Mouse (Mus musculus) frontal cortex, adult 2 months (tissue): ENCODE measurements around the gene F12. TPM values are rescaled to one million over a fixed set of nuclear protein-coding genes. Genes with fewer than 3 reads are reported as not detected.

ENCODE experiments used
- DNase-seq, 2 experiments: peaks; one replicate each; pipeline ENCODE4 v3.0.0; 2022; ENCODE audit warnings: low spot score in 1 of 2; ENCODE audit errors: extremely low spot score in 1 of 2
- polyA plus RNA-seq: library from polyadenylated mRNA; depleted of rRNA; stranded (reverse); fragments of >200 nt; gene quantifications from 2 replicates; pipeline ENCODE4 v1.2.3, GENCODE M21; 2012; rRNA removed

Gene F12
- polyA plus RNA-seq, 1 experiment, result 0.82 TPM

DNA sequence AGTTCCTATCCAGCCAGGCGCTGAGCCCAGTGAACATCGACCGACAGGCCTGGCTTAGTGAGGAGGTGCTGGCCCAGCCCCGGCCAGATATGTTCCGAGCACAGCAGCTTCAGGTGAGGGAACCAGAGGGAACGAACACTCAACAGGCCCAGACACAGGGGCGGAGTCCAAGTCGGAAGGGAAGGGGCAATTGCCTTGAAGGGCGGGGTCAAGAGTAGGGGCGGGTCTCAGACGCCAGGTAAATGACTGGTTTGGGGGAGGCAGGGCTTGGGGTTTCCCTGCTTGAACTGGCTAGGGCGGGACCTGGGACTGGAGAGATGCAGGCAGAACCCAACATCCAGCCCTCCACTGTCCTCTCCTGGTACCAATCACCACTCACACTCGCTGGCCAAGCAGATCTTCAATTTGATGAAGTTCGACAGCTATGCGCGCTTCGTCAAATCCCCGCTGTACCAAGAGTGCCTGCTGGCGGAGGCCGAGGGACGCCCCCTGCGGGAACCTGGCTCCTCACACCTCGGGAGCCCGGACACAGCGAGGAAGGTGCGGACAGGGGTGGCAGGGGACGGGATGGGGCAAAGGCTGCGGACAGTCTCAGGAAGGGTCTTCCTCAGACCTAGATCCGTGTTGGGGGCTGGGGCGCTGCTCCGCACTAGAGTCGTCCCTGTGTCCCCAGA lies 47.5 kb downstream of the F12 start:
- no peak for DNase-seq

- no peak for DNase-seq
Observed at GRCm38 (mm10) chr13:55375877-55376276, 50.7 kb downstream of the F12 start.

DNA sequence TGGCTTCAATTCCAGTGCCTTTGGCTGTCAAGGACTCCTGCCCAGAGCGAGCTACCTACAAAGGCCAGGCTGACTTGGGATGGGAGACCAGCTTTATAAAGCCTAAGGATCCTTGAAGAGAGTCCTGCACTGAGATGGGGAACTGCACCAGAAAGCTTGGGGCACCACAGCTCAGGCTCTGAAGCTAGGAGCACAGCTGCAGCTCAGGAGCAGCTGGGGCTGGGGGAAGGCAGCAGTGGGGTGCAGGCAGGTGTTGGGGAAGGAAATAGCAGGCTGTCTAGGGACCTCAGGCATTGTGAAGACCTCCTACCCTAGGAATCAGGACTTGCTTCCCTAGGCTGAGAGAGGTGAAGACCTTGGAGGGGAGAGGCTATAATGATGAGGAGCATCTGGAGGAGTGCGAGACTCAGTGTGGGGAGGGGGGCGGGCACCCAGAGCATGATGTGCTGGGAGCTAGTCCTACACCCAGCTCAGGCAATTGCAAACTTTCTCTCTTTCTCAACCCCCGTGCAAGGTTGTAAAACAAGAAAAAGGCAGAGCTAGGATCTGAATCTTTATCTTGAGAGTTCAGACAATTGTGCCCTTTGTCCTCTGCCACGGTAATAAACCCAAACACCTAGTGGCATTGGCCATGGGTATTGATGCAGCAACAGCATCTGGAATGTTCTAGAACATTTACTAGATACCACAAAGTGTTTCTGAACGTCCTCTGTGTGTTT lies 52.2 kb downstream of the F12 start:
- no peak for DNase-seq

DNA sequence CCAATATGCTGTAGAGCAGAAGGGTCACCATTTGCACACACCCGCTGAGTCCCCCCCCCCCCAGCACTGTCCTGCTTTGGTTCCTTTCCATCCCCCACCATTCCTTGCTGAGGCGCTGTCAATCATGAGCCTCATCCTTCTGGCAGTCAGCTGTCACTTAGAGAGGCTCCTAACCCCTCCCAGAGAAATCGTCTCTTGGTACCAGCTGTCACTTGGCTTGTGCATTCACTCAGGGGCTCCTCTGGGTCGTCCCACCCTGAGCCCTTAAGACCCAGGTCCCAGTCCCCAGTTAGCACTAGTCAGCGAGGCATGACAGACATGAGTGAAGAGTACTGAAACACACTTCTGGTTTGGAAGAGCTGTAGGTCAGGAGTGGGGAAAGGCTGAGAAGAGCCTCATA lies 54.9 kb downstream of the F12 start:
- no peak for DNase-seq

DNA sequence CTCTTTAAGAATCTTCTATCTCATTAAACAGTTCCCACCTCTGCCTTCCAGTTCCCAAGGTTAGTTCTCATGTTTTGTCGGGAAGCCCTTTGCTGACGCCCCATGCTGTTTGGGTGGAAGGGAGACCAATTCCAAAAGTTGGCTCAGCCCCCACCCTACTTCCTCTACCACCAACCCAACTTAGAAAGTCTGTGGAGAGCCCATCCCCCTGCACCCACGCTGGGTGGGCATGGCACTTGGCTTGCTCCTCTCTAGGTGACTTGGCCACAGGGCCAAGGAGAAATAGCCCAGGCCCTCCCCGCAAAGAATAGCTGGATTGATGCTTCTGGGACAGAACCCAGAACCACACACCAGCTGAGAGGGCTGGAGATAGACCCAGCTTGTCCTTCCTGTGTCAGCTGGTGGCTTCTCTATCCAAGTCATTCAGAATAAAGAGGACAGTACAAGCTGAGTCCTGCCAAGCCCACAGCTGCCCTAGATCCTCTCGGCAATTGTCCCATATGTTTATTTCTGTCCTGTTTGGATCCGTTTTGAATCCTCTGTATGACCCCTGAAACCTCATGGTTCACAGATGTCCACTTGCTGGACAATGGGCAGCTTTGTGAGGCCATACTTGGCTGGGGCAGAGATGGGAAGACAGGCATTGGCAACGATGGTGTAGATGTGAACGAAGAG lies 55.4 kb downstream of the F12 start:
- DNase-seq, result peak in 1 of 2 experiments; percentile 45

GRCm38 (mm10) chr13:55370234-55370633 lies 56.4 kb downstream of the F12 start:
- DNase-seq, result no peak

GRCm38 (mm10) chr13:55369531-55370114 lies 57.0 kb downstream of the F12 start, which contains the start of gene Rgs14:
Gene Rgs14 (plus strand): TSS chr13:55369732.
- peak; percentile 39 to 69 for DNase-seq

DNA sequence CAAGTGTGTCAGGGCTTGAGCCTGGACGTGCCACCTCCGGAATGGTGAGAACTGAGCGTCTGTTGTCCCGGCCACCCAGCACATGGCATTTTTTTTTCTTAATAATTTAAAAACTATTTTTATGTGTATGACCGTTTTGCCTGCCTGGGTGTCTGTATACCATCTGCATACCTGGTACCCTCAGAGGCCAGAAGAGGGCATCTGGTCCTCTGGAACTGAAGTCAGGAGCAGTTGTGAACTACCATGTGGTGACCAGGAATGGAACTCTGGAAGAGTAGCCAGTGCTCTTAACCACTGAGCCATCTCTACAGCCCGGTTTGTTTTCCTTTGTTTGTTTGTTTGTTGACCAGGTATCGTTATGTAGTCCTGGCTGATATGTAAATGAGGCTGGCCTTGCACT lies 58.2 kb downstream of the F12 start:
- DNase-seq, result no peak

Other genes starting within 250 kb of the F12 start
- 38.3 and 41.3 TPM in 2 replicates for gene Nsd1, start 217.0 kb downstream of the F12 start, polyA plus RNA-seq
- 145 and 163 TPM in 2 replicates for gene Prelid1, start 106.3 kb downstream of the F12 start, polyA plus RNA-seq
- gene Rab24, start 104.8 kb downstream of the F12 start, polyA plus RNA-seq, result 142 and 148 TPM in 2 replicates
- 1.3 and 1.5 TPM in 2 replicates for gene Mxd3, start 97.0 kb downstream of the F12 start, polyA plus RNA-seq
- 52.9 and 57.3 TPM in 2 replicates for gene Lman2, start 64.0 kb downstream of the F12 start, polyA plus RNA-seq
- 32.8 and 44.1 TPM in 2 replicates for gene Rgs14, start 57.1 kb downstream of the F12 start, polyA plus RNA-seq
- gene Slc34a1, start 28.6 kb downstream of the F12 start, polyA plus RNA-seq, result 0.54 and 0.55 TPM in 2 replicates
- 0.34 and 0.42 TPM in 2 replicates for gene Pfn3, start 11.6 kb downstream of the F12 start, polyA plus RNA-seq
- 70.6 and 74.3 TPM in 2 replicates for gene Grk6, start 18.3 kb upstream of the F12 start, polyA plus RNA-seq
- 67.1 and 81.0 TPM in 2 replicates for gene Prr7, start 37.5 kb upstream of the F12 start, polyA plus RNA-seq
- 366 and 391 TPM in 2 replicates for gene Dbn1, start 61.3 kb upstream of the F12 start, polyA plus RNA-seq
- gene Pdlim7, start 86.9 kb upstream of the F12 start, polyA plus RNA-seq, result 174 and 242 TPM in 2 replicates
- 14.7 and 19.6 TPM in 2 replicates for gene Dok3, start 102.5 kb upstream of the F12 start, polyA plus RNA-seq
- gene Ddx41, start 109.9 kb upstream of the F12 start, polyA plus RNA-seq, result 83.9 and 92.8 TPM in 2 replicates
- 171 and 177 TPM in 2 replicates for gene Fam193b, start 144.3 kb upstream of the F12 start, polyA plus RNA-seq
- 97.8 and 113 TPM in 2 replicates for gene Tmed9, start 146.9 kb upstream of the F12 start, polyA plus RNA-seq
- gene B4galt7, start 173.1 kb upstream of the F12 start, polyA plus RNA-seq, result 30.3 and 33.1 TPM in 2 replicates
- gene Caml, start 196.2 kb upstream of the F12 start, polyA plus RNA-seq, result 67.9 and 74.5 TPM in 2 replicates
- gene Ddx46, start 208.2 kb upstream of the F12 start, polyA plus RNA-seq, result 51.7 and 54.2 TPM in 2 replicates